Mouse (Mus musculus): ENCODE data around the gene Sumo2.
"Not testable (repeated sequence)": the region's sequence is repeated elsewhere in the genome, so short reads cannot be mapped to it uniquely, and the experiment has no call there.

Gene Sumo2

DNA sequence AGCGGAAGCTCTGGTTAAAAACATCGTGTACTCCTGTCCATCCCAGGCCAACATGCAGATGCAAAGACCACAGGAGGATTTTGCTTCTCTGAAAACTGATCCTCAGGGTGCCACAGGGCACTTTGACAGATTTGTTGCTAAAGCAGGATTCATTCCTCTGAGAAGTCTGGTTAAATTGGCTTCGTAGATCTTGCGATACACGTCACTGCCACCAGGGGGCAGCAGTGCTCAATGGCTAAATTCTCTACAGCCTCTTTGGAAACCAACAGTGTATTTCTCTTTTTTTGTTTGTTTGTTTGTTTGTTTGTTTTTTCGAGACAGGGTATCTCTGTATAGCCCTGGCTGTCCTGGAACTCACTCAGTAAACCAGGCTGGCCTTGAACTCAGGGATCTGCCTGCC is 52.4 kb downstream of the Sumo2 start:
- DNase-seq (ENCODE audit: low spot score in 2 of 2), result peak; percentile 57 to 83

DNA sequence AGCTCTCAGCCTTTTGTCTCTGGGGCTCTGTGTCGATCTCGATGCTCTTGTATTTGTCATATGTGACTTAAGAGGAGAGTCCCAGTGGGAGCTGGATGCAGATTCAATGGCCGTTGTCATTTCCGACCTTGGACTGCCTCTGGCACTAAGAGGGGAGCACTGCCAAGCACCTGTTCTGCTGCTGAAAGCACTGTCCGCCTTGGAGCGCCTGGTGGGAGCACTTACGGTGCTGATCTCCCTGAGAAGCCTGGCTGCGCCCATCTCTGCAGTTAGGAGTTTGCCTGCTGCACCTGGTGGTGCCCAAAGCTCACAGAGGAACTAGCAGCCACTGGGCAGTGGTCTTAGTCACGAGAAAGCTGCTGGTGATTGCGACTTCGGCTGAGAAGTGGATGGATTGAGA is 52.8 kb downstream of the Sumo2 start:
- no peak for DNase-seq (ENCODE audit: low spot score in 2 of 2)

DNA sequence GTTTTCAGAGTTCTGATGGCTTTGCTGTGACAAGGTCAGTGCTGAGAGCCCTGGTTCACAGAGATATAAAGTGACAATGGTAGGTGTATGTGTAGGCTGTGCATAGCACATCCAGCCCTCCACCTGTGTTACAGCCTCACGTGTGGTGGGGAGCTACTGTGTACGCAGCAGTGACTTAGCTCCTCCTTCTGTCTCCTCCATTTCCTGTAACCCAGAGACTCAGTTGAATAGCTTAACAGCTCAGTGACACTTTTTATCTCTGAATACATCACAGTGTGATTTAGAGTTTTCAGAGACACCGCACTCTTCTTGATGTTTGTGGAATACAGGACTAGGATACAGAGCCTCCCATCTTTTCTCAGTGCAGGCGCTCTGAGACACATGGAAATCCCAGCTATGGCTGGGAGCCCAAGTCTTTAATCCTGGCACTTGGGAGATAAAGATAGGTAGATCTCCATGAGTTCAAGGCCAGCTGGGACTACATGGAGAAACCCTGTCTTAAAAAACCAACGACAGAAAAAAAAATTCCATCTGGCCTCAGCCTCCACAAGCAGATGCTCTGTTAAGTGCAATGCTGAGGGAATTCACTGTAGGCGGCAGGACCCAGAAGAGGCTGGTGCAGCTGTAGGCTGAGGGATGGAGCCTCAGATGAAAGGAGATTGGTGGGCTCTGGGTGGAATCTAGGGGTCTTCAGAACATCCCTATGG is 54.4 kb downstream of the Sumo2 start:
- peak in 1 of 2 experiments; percentile 54 for DNase-seq (ENCODE audit: low spot score in 2 of 2)

DNA sequence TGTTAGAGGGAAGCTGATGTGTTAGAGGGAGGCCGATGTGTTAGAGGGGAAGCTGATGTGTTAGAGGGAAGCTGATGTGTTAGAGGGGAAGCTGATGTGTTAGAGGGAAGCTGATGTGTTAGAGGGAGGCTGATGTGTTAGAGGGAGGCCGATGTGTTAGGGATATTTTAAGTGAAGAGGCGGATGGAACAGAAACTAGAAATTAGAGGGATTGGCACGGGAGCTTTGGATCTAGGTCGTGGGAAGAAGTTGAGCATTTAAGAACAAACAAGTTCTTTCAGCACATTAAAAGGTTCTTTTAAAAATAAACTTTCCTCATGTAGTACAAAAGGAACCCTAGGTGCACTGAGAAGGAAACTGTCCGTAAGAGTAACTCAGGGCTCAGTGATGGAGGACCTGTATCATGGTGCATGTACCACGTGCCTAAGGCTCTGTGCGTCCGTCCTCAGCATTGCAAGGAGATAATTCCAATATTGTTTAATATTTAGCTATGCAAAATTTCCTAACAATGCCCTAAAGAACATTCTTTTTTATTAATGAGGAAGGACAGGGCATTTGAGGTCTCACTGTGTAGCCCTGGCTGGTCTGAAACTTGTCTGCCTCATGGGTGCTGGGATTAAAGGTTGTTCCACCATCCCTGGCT is 57.7 kb downstream of the Sumo2 start:
- DNase-seq (ENCODE audit: low spot score in 2 of 2), result no peak

GRCm38 (mm10) chr11:115477388-115477787 is 58.7 kb downstream of the Sumo2 start:
- DNase-seq (ENCODE audit: low spot score in 2 of 2), result not testable (repeated sequence)

- not testable (repeated sequence) for DNase-seq (ENCODE audit: low spot score in 2 of 2)
These were observed 59.4 kb downstream of the Sumo2 start for GRCm38 (mm10) chr11:115476630-115477029.

- DNase-seq (ENCODE audit: low spot score in 2 of 2), result no peak
These were observed 60.3 kb downstream of the Sumo2 start for GRCm38 (mm10) chr11:115475758-115476237.

DNA sequence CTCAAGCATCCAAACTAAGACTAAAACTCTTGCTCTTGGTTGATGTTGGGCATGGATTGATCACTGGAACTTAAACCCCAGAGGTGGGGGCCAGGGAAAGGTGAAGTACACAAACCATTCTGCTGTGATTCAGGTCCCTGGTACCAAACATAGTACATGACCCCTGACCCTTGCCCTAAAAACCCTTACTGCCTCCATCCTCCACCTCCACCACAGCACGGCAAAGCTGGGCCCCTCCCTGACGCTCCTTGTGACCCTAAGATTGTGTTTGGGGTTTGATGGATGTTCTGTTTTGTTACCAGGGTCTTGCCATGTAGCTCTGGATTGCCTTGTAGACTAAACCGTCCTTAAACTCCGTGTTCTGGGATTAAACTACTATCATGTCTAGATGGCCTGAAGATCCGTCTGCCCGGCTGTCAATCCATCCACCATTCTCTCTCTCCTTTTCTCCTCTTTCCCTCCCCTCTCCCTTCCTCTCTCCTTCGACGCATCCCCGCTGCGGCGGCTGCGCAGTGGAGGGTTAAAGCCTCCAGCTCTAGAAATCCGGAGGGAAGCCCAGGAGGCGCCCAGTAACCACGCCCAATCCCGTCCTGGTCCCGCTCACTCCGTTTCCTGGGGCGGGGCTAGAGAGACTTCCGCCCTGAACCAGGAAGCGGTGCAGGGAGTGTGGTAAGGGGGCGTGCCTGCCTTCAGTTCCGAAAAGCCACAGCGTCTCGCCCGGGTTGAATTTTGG is 60.9 kb downstream of the Sumo2 start, which contains the start of gene Armc7:
TSS of gene Armc7 (plus strand) at position 643 of the 733 bp plus-strand sequence.
- peak; percentile 87 to 94 for DNase-seq (ENCODE audit: low spot score in 2 of 2)

GRCm38 (mm10) chr11:115473626-115474275 is 62.3 kb downstream of the Sumo2 start:
- DNase-seq (ENCODE audit: low spot score in 2 of 2), result peak; percentile 94 to 98

All from frontal cortex, postnatal 14 days (tissue).